Mouse (Mus musculus): Measurements from ENCODE around the gene Itga6. TPM values are rescaled to one million over a fixed set of nuclear protein-coding genes. Genes with fewer than 3 reads are reported as not detected.

The Itga6 gene
- polyA plus RNA-seq, 1 experiment from 2014 or later: 75.1 TPM

- ATAC-seq (ENCODE audit: low FRiP score, low TSS enrichment): no peak
- Histone ChIP-seq H3K4me2 (replicated peaks; ENCODE audit: low read depth, low read length) (no peak overlapping the region), H3K36me3 (ENCODE audit: insufficient read depth, low read length) (no peaks in the 10 kb centered on the region), H3K4me3 (ENCODE audit: low read length) (no peak overlapping the region), H3K9ac (replicated peaks; ENCODE audit: low read length) (no peak overlapping the region), H3K27ac (ENCODE audit: low read length) (no peak overlapping the region), H3K9me3 (ENCODE audit: low read length) (no peaks in the 10 kb centered on the region), H3K4me1 (ENCODE audit: insufficient read depth, low read length) (peaks cover 14% of the 10 kb centered on the region; the same call in 1 of the 2 replicates), H3K27me3 (ENCODE audit: insufficient read depth, low read length) (no peaks in the 10 kb centered on the region)
- whole genome bisulfite sequencing: 68% methylated on average over 10 of the region's 10 CpGs
Observed at GRCm38 (mm10) chr2:71774246-71774951, 29.0 kb downstream of the Itga6 start.

- WGBS: 37% methylated on average over 9 of the region's 9 CpGs
- no peak overlapping the region for H3K4me3 ChIP-seq (ENCODE audit: low read length)
- no peak for ATAC-seq (ENCODE audit: low FRiP score, low TSS enrichment)
- no peaks in the 10 kb centered on the region for H3K27me3 ChIP-seq (ENCODE audit: insufficient read depth, low read length)
- no peak overlapping the region for H3K27ac ChIP-seq (ENCODE audit: low read length)
- no peaks in the 10 kb centered on the region for H3K36me3 ChIP-seq (ENCODE audit: insufficient read depth, low read length)
- H3K4me2 ChIP-seq (replicated peaks; ENCODE audit: low read depth, low read length): peak overlapping the region; percentile 31
- no peak overlapping the region for H3K9ac ChIP-seq (replicated peaks; ENCODE audit: low read length)
- peaks cover 18% of the 10 kb centered on the region for H3K4me1 ChIP-seq (ENCODE audit: insufficient read depth, low read length)
- no peaks in the 10 kb centered on the region for H3K9me3 ChIP-seq (ENCODE audit: low read length)
Observed at GRCm38 (mm10) chr2:71775201-71775611, 29.8 kb downstream of the Itga6 start.

GRCm38 (mm10) chr2:71779266-71779888, 34.0 kb downstream of the Itga6 start:
- Histone ChIP-seq H3K4me3 (ENCODE audit: low read length) (no peak overlapping the region), H3K36me3 (ENCODE audit: insufficient read depth, low read length) (no peaks in the 10 kb centered on the region), H3K4me2 (replicated peaks; ENCODE audit: low read depth, low read length) (no peak overlapping the region), H3K4me1 (ENCODE audit: insufficient read depth, low read length) (peaks cover 18% of the 10 kb centered on the region), H3K27me3 (ENCODE audit: insufficient read depth, low read length) (no peaks in the 10 kb centered on the region), H3K27ac (ENCODE audit: low read length) (peak overlapping the region; percentile 71), H3K9ac (replicated peaks; ENCODE audit: low read length) (no peak overlapping the region), H3K9me3 (ENCODE audit: low read length) (no peaks in the 10 kb centered on the region)
- 45% methylated on average over 5 of the region's 5 CpGs for WGBS
- ATAC-seq (ENCODE audit: low FRiP score, low TSS enrichment): 0 out of 2 replicates have a peak, but pooled peaks have one; percentile 51

- no peaks in the 10 kb centered on the region for H3K36me3 ChIP-seq (ENCODE audit: insufficient read depth, low read length)
- no peak overlapping the region for H3K9ac ChIP-seq (replicated peaks; ENCODE audit: low read length)
- no peak for ATAC-seq (ENCODE audit: low FRiP score, low TSS enrichment)
- H3K4me1 ChIP-seq (ENCODE audit: insufficient read depth, low read length): peaks cover 13% of the 10 kb centered on the region
- no peaks in the 10 kb centered on the region for H3K9me3 ChIP-seq (ENCODE audit: low read length)
- WGBS: 65% methylated on average over 6 of the region's 6 CpGs
- H3K27ac ChIP-seq (ENCODE audit: low read length): peak overlapping the region; percentile 65; the same call in 1 of the 2 replicates
- no peak overlapping the region for H3K4me3 ChIP-seq (ENCODE audit: low read length)
- H3K27me3 ChIP-seq (ENCODE audit: insufficient read depth, low read length): no peaks in the 10 kb centered on the region
- no peak overlapping the region for H3K4me2 ChIP-seq (replicated peaks; ENCODE audit: low read depth, low read length)
Observed at GRCm38 (mm10) chr2:71780016-71780415, 34.6 kb downstream of the Itga6 start.

- Histone ChIP-seq H3K27ac (ENCODE audit: low read length) (no peak overlapping the region), H3K9ac (replicated peaks; ENCODE audit: low read length) (no peak overlapping the region), H3K9me3 (ENCODE audit: low read length) (no peaks in the 10 kb centered on the region), H3K4me1 (ENCODE audit: insufficient read depth, low read length) (peaks cover 19% of the 10 kb centered on the region), H3K27me3 (ENCODE audit: insufficient read depth, low read length) (peaks cover 3% of the 10 kb centered on the region; the same call in 1 of the 2 replicates), H3K36me3 (ENCODE audit: insufficient read depth, low read length) (no peaks in the 10 kb centered on the region), H3K4me2 (replicated peaks; ENCODE audit: low read depth, low read length) (no peak overlapping the region), H3K4me3 (ENCODE audit: low read length) (no peak overlapping the region)
- ATAC-seq (ENCODE audit: low FRiP score, low TSS enrichment): no peak
- 47% methylated on average over 3 of the region's 3 CpGs for WGBS
Observed at GRCm38 (mm10) chr2:71785260-71785659, 39.8 kb downstream of the Itga6 start.

- H3K4me3 ChIP-seq (ENCODE audit: low read length): no peak overlapping the region
Observed at GRCm38 (mm10) chr2:71786060-71786459, 40.6 kb downstream of the Itga6 start.

GRCm38 (mm10) chr2:71786591-71787155, 41.3 kb downstream of the Itga6 start:
- H3K4me1 ChIP-seq (ENCODE audit: insufficient read depth, low read length): peaks cover 28% of the 10 kb centered on the region
- WGBS: 1% methylated on average over 44 of the region's 61 CpGs

More at GRCm38 (mm10) chr2:71786060-71786459, 40.6 kb downstream of the Itga6 start:
- H3K27me3 ChIP-seq (ENCODE audit: insufficient read depth, low read length): peaks cover 3% of the 10 kb centered on the region; the same call in 1 of the 2 replicates
- WGBS: 31% methylated on average over 5 of the region's 5 CpGs
- no peaks in the 10 kb centered on the region for H3K36me3 ChIP-seq (ENCODE audit: insufficient read depth, low read length)
- H3K27ac ChIP-seq (ENCODE audit: low read length): no peak overlapping the region
- peaks cover 27% of the 10 kb centered on the region for H3K4me1 ChIP-seq (ENCODE audit: insufficient read depth, low read length)
- H3K4me2 ChIP-seq (replicated peaks; ENCODE audit: low read depth, low read length): peak overlapping the region; percentile 69; the same call in 1 of the 2 replicates
- no peaks in the 10 kb centered on the region for H3K9me3 ChIP-seq (ENCODE audit: low read length)
- no peak overlapping the region for H3K9ac ChIP-seq (replicated peaks; ENCODE audit: low read length)
- ATAC-seq (ENCODE audit: low FRiP score, low TSS enrichment): no peak

GRCm38 (mm10) chr2:71787156-71787590, 41.8 kb downstream of the Itga6 start:
- Histone ChIP-seq H3K4me3 (ENCODE audit: low read length) (peak overlapping the region; percentile 86), H3K27me3 (ENCODE audit: insufficient read depth, low read length) (peaks cover 3% of the 10 kb centered on the region; the same call in 1 of the 2 replicates), H3K9ac (replicated peaks; ENCODE audit: low read length) (peak overlapping the region; percentile 88), H3K27ac (ENCODE audit: low read length) (peak overlapping the region; percentile 81), H3K36me3 (ENCODE audit: insufficient read depth, low read length) (peaks cover under 1% of the 10 kb centered on the region; the same call in 1 of the 2 replicates), H3K4me1 (ENCODE audit: insufficient read depth, low read length) (peaks cover 28% of the 10 kb centered on the region), H3K4me2 (replicated peaks; ENCODE audit: low read depth, low read length) (peak overlapping the region; percentile 69), H3K9me3 (ENCODE audit: low read length) (no peaks in the 10 kb centered on the region)
- ATAC-seq (ENCODE audit: low FRiP score, low TSS enrichment): peak; percentile 80
- 0% methylated on average over 40 of the region's 40 CpGs for WGBS

More at GRCm38 (mm10) chr2:71786591-71787155, 41.3 kb downstream of the Itga6 start:
- Histone ChIP-seq H3K27me3 (ENCODE audit: insufficient read depth, low read length) (peaks cover 3% of the 10 kb centered on the region; the same call in 1 of the 2 replicates), H3K9ac (replicated peaks; ENCODE audit: low read length) (peak overlapping the region; percentile 88), H3K4me3 (ENCODE audit: low read length) (peak overlapping the region; percentile 86), H3K36me3 (ENCODE audit: insufficient read depth, low read length) (no peaks in the 10 kb centered on the region), H3K4me2 (replicated peaks; ENCODE audit: low read depth, low read length) (peak overlapping the region; percentile 69), H3K9me3 (ENCODE audit: low read length) (no peaks in the 10 kb centered on the region), H3K27ac (ENCODE audit: low read length) (peak overlapping the region; percentile 81)
- peak; percentile 93 for ATAC-seq (ENCODE audit: low FRiP score, low TSS enrichment)

GRCm38 (mm10) chr2:71787591-71788460, 42.4 kb downstream of the Itga6 start:
- peak overlapping the region; percentile 81 for H3K27ac ChIP-seq (ENCODE audit: low read length)
- 1% methylated on average over 32 of the region's 32 CpGs for WGBS
- H3K36me3 ChIP-seq (ENCODE audit: insufficient read depth, low read length): peaks cover 3% of the 10 kb centered on the region; the same call in 1 of the 2 replicates
- H3K4me2 ChIP-seq (replicated peaks; ENCODE audit: low read depth, low read length): peak overlapping the region; percentile 69
- H3K4me1 ChIP-seq (ENCODE audit: insufficient read depth, low read length): peaks cover 28% of the 10 kb centered on the region
- H3K9me3 ChIP-seq (ENCODE audit: low read length): no peaks in the 10 kb centered on the region
- H3K27me3 ChIP-seq (ENCODE audit: insufficient read depth, low read length): peaks cover 3% of the 10 kb centered on the region; the same call in 1 of the 2 replicates
- ATAC-seq (ENCODE audit: low FRiP score, low TSS enrichment): peak; percentile 36; the same call in 1 of the 2 replicates
- H3K9ac ChIP-seq (replicated peaks; ENCODE audit: low read length): peak overlapping the region; percentile 88
- H3K4me3 ChIP-seq (ENCODE audit: low read length): peak overlapping the region; percentile 86
